Mouse (Mus musculus) bone marrow macrophage, adult 2 months (primary cell): ENCODE results near the gene Grid1.

Experiments
- CTCF ChIP-seq: IDR thresholded peaks from 2 replicates; pipeline ENCODE4 v1.5.1; 2012; ENCODE audit warnings: low read depth, mild to moderate bottlenecking, low read length, moderate library complexity
- POLR2A ChIP-seq: IDR thresholded peaks from 2 replicates; pipeline ENCODE4 v1.6.1; 2012; ENCODE audit warnings: mild to moderate bottlenecking, low read depth, low read length, borderline replicate concordance

DNA sequence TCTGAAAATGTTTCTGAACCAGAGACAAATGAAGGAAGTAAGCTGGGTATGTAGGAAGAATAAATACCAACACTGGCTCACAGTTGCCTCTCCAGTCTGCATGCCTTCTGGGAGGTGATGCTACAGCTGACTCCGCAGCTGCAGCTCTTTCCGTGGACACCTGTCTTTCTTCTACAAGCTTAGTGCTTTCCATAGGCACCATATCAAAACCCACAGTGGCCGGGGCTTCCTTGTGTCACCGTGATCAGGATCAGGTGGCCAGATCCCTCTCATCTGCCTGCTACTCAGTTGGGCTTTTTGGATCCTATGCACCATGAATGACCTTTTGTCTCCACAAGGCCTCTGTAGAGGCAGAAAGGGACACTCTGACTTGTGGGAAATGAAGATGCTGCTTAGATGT lies 272.7 kb downstream of the Grid1 start:
- TF ChIP-seq CTCF (no peak), POLR2A (no peak)
